Mouse (Mus musculus): ENCODE results near the gene Cyb5rl.

DNA sequence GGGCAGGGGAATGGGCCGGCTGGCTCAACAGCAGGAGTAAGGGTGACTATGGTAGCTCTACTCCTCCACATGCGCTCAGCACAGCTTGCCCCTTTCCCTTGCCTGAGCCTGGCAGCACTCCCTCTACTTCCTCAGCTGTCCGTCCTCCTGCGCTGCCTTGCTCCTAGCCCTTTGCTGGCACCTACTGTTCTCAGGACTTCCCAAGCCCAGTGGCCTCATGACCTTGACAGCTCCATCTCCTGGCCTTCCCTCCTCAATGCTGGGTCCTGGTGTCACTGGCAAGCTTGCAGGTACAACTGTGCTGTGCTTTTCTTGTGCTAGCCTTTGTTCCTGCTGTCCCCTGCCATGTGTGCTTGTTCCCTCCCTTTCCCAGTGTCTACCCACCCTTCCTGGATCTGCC lies 16.3 kb downstream of the Cyb5rl start:
- TF ChIP-seq POLR2A (IDR thresholded peaks at IDR 0.05; ENCODE audit: borderline replicate concordance, extremely low read depth, insufficient read depth, insufficient read length, poor library complexity, severe bottlenecking): no peak
- TF ChIP-seq CTCF (IDR thresholded peaks at IDR 0.05; ENCODE audit: borderline replicate concordance, extremely low read depth, insufficient read depth, insufficient read length): no peak
